Mouse (Mus musculus) lung, postnatal 25 days (tissue): ENCODE measurements at regions not wholly inside any gene's neighbourhood (a gene's known extent, or its start where the extent isn't known, plus 50 kb on each side); places are given as distances from the start of the nearest gene placed in this dataset.
A peak's percentile ranks its signal among the peaks of the same experiment; 100 is the strongest.

Experiments used
- DNase-seq: peaks from one replicate; pipeline ENCODE4 v3.0.0; 2022; ENCODE audit warnings: low spot score

DNA sequence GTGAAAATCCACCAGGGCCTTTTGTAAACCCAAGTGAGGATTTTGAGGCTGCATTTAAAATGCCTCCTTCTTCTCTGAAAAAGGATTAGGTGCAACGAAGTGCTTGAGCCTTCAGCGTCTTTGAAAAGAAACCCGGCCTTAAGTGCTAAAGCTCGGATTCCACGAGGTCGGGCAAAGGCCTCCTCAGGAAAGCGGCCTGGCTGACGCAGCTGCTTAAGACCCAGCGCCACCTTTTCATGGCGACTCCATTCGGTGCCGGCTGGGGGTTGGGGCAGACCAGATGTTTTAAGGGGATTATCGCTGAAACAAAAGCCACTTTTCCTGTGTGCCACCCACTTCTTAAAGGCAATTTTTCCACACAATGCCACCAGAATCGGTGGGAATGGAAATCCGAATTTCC, 61.6 kb upstream of the 4932438H23Rik start:
- DNase-seq: no peak

GRCm38 (mm10) chr16:91160679-91161078, 64.6 kb upstream of the Olig2 start:
- no peak for DNase-seq

DNA sequence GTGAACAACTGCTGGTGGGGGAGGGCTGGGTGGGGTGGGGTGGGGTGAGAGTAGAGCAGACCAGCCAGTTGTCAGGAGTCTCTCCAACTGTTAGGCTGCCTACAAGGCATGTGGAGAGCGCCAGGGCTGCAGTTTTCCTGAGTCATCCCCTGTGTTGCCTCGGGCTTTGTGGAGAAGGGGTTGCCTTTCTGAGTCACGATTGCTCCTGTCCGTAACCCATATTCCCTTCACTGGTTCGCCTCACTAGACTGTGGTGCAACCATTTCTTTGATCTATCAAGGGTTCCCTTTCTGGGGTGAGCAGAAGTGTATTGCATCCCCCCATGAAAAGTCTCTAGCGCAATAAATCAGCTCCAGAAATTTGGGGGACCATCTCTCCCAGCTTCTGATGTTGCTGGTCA, 63.6 kb upstream of the Olig2 start:
- no peak for DNase-seq

DNA sequence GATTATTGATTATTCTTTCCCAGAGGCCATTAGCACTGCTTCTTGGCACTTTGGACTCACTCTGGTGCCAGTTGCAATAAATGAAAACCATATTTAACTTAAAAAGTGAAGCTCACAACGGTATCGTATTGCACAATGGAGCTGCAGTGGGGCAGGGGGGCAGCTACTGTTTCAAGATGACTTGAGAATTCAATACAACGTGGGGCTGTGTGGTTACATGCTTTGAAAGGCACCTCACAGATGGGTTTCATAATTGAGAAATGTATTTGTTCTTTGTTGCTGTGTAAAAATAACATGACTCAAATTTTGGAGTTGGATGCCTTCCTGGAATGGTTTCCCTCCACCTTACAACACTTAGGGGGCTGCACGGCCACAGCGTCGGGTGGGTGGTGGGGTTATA, 62.9 kb upstream of the Olig2 start:
- no peak for DNase-seq

DNA sequence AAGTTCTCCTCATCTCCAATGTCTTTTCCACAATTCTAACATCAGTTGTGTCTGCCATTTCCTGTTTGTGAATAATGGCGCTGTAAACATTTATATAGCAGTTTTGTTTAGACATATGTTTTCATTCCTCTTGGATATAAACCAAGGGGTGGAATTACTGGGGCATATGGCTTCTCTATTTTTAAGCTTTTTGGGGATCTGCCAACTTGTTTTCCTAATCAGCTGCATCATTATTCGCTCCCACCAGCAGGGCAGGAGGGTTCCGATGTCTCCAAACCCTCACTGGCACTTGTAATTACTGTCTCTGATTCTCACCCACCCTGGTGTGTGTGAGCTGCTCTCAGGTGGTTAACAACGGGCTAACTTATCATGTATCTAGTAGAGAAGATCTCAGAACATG, 59.4 kb upstream of the Olig2 start:
- no peak for DNase-seq

DNA sequence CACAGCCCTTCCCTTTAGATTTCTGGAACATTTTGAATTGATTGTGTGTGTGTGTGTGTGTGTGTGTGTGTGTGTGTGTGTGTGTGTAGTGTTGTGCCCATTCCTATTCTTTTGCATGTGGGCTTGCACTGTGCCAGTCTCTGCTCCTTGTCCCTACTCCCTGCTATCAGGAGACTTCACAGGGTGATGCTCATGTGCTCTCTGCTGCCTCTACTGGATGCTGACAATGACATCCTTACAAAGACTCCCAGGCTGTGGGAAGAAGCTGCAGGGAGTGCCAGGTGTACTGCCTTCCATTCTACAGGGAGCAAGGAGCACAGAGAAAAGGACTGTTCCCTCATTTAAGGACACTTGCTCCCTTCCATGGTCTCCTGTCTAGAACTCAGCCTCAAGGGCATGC, 58.4 kb upstream of the Olig2 start:
- DNase-seq: no peak

GRCm38 (mm10) chr16:91168398-91168797, 56.9 kb upstream of the Olig2 start:
- no peak for DNase-seq

- DNase-seq: peak; percentile 7
Observed at GRCm38 (mm10) chr16:91169829-91170228, 55.4 kb upstream of the Olig2 start.

DNA sequence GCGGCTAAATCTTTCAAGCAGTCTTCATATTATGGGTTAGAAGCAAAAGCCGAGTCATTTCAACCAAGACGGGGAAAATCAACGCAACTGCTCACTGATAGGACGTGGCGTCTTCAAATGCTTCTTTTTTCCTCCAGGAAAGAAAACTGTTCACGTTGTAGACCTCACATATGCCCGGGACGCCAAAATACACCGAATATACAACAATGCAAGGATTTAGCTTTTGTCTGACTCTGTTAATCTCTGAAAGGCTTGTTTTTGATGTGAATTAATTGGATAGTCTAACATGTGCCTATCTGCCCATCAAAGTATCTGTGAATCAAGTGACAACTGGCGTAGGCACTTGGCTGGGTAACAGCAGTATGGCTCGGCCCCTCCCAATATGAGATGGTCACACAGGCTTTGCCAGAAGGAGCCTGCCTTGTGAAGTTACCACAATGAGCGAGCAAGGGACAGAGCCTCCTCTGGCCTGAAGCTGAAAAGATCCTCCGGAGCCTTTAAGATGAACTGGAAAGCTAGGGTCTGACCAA, 53.3 kb upstream of the Olig2 start:
- no peak for DNase-seq

- no peak for DNase-seq
Observed at GRCm38 (mm10) chr16:91172510-91172909, 52.7 kb upstream of the Olig2 start.

DNA sequence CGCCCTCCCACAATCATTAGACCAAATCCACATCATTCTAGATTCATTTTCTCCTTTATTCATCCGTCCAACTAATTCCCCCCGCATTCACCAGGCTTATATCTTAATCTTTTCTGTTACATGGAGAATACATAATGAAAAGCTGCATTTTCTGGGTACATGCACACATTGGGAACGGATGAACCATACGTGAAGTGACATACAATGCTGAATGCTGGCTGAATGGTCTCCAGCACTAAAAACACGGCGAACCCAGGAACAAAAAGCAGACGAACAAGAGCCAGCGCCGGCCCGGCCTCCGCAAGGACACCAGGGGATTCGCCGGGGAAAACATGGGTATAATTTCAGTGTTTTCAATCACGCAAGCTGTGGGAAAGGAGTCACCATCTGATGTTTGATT, 52.0 kb upstream of the Olig2 start:
- DNase-seq: no peak

- DNase-seq: no peak
Observed at GRCm38 (mm10) chr16:91173870-91174278, 51.4 kb upstream of the Olig2 start.

DNA sequence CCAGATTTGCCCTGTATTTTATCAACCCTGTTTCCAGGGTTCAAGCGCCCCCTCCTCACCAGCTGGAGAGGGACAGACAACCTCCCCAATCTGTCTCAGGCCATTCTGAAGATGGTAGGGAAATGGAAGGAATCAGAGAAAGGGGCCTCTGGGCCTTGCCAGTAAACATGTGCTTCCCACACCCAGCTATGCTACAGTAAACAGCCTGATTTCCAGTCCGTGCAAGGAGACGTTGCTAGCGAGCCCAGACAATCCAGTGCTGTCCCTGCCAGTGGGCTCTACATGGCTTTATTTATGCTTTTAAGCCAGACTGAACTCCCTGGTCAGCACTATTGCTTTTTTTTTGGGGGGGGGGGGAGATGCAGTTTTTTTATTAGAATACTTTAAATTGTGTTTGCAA, 50.9 kb upstream of the Olig2 start:
- DNase-seq: no peak
